Comparison of ENCODE assay signal across 22 mouse cellular contexts in the genomic region with DNA sequence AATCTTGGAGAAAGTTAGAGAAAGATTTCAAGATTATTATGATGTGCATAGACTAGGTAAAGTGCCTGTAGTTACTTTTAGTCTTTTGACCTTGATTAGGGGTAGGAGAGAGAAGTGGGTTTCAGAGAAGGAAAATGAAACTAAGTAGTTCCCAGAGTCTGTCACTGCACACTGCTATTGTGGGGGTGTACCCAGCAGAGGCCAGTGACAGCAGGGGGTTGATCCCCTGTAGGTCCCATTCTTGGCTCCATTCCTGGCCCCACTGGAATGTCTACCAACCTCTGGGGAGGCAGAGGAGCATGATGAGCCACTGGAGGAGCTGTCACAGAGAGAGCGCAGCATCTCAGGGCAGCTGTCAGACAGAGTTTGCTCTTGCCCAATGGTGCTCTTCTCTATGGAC.
DNase-seq lines count a peak whose midpoint lies in the region; ATAC-seq and TF ChIP-seq lines count a peak whose summit lies in the region.
"Had no signal": no experiment of that assay in that cellular context is flagged by ENCODE, and none has a peak within 500 bp of the region (broad histone marks: within the 10 kb centered on the region; RNA-seq: fewer than 3 reads in every experiment).

No protein-coding gene starts in this region.

- H3K36me3 ChIP-seq in C2C12 (ENCODE audit: control insufficient read depth, insufficient read depth): no peaks in the 10 kb centered on the region
- H3K36me3 ChIP-seq: heart, embryonic 15.5 days; hindbrain, embryonic 10.5 days; midbrain, embryonic 15.5 days had no signal

- ATAC-seq in megakaryocyte-erythroid progenitor cell, adult 5-6 weeks (replicated peaks; ENCODE audit: low FRiP score, low TSS enrichment, poor library complexity, severe bottlenecking): peak; percentile 38; the same call in 1 of the 2 replicates
- ATAC-seq: hindbrain, postnatal 0 days; midbrain, embryonic 15.5 days had no signal

- H3K27ac ChIP-seq in brown adipose tissue, adult 24 weeks (replicated peaks; ENCODE audit: low read depth, low read length): peak overlapping the region; percentile 78
- H3K27ac ChIP-seq: heart, embryonic 15.5 days; hindbrain, embryonic 10.5 days; hindbrain, postnatal 0 days; midbrain, embryonic 15.5 days had no signal

- DNase-seq in 416B (ENCODE audit: low read depth): peak; percentile 17
- DNase-seq in left cerebral cortex, adult 8-10 months (ENCODE audit: low spot score in 2 of 2): no peak
- DNase-seq in retina, postnatal 1 day: no peak
- DNase-seq in thymus, adult 18-20 months: no peak
- DNase-seq: adrenal gland, postnatal 10 days; cerebellum, adult 11 months; cerebellum, postnatal 10 days; gastrocnemius, postnatal 10 days; kidney, adult 18-20 months; kidney, postnatal 10 days; left cerebral cortex, postnatal 4 days; lung, embryonic 14.5 days; right cerebral cortex, postnatal 25 days; thymus, postnatal 14 days had no signal

- TF ChIP-seq CTCF in C2C12 (IDR thresholded peaks at IDR 0.05; ENCODE audit: control insufficient read depth, insufficient read depth, insufficient read length): no peak

- H3K27me3 ChIP-seq in C2C12 (ENCODE audit: control insufficient read depth, insufficient read depth, insufficient read length): no peaks in the 10 kb centered on the region
- H3K27me3 ChIP-seq: CH12.LX; heart, embryonic 15.5 days; midbrain, embryonic 15.5 days had no signal

- H3K79me3 ChIP-seq in C2C12 (ENCODE audit: low read depth): no peaks in the 10 kb centered on the region

- peaks cover 6% of the 10 kb centered on the region; the same call in 1 of the 2 replicates for H3K4me1 ChIP-seq in brown adipose tissue, adult 24 weeks (ENCODE audit: control insufficient read depth, insufficient read depth, insufficient read length, low read length)
- H3K4me1 ChIP-seq: midbrain, embryonic 15.5 days had no signal

- no peak overlapping the region for H3K4me3 ChIP-seq in C2C12 (ENCODE audit: insufficient read depth, poor library complexity, severe bottlenecking)
- no peak overlapping the region for H3K4me3 ChIP-seq in brown adipose tissue, adult 24 weeks (ENCODE audit: insufficient read depth, low read depth, low read length)
- H3K4me3 ChIP-seq: heart, embryonic 15.5 days; hindbrain, embryonic 10.5 days; midbrain, embryonic 15.5 days had no signal

- H3K79me2 ChIP-seq in C2C12 (ENCODE audit: control insufficient read depth, insufficient read depth): no peaks in the 10 kb centered on the region

- H3ac ChIP-seq in C2C12 (ENCODE audit: control insufficient read depth, insufficient read length, low read depth): no peak overlapping the region

TF ChIP-seq in C2C12, 6 proteins besides CTCF, POLR2A, EP300 and RAD21:
- TF ChIP-seq CEBPB (IDR thresholded peaks at IDR 0.05; ENCODE audit: low read depth) (no peak), FOSL1 (IDR thresholded peaks at IDR 0.05; ENCODE audit: insufficient read depth, low read length, poor library complexity, severe bottlenecking) (no peak), USF1 (IDR thresholded peaks at IDR 0.05; ENCODE audit: low read depth) (no peak), MYOD1 (IDR thresholded peaks at IDR 0.05; ENCODE audit: control insufficient read depth, insufficient read length, low read depth) (peak; percentile 30), MAX (IDR thresholded peaks at IDR 0.05) (no peak), MYOG (IDR thresholded peaks at IDR 0.05; ENCODE audit: control insufficient read depth, extremely low read depth, insufficient read length) (no peak)
TF ChIP-seq in C2C12: peak in this region for 1.
